Mouse (Mus musculus) T-helper 2 cell (primary cell): Measurements from ENCODE around the gene Zfp944.
"Not testable (repeated sequence)": the region's sequence is repeated elsewhere in the genome, so short reads cannot be mapped to it uniquely, and the experiment has no call there.

Source experiments
- in situ Hi-C: fragments of 300-600 bp; cut with MboI, MseI; formaldehyde crosslinking; loops from one replicate; pipeline ENCODE4 v1.15.1; 2025; ENCODE audit warnings: high pct_unique_total_duplicates

Zfp944 gene

GRCm38 (mm10) chr17:22361101-22361781, at the start of gene Zfp944, which contains the start of gene Zfp758:
Gene Zfp944 (minus strand): TSS chr17:22361400.
Gene Zfp758 (plus strand): TSS chr17:22361453.
- in situ Hi-C loops, result loop anchor here (25.0 kb wide), 1 partner anchor 399 kb away; the partner anchor contains the start of genes Zfp942 and Zfp943

DNA sequence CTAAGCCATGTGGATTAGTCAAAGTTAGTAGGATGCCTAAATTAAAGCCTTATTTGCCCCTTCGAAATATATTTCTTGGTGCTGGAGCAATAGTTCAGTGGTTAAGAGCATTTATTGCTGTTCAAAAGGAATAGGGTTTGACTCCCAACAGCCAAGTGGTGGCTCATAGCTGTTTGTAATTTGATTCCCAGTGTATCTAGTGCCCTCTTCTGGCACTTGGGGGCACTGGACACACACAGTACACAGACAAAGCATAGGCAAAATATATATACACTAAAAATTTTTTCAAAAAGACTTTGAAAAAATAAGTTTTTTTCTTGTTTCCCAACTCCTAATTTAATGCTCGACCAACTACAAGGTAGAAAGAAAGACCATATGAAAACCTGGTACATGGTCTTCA, 49.6 kb upstream of the Zfp944 start:
- in situ Hi-C loops, result loop anchor here (10.0 kb wide), 1 partner anchor 326 kb away; no protein-coding TSS in a partner anchor

DNA sequence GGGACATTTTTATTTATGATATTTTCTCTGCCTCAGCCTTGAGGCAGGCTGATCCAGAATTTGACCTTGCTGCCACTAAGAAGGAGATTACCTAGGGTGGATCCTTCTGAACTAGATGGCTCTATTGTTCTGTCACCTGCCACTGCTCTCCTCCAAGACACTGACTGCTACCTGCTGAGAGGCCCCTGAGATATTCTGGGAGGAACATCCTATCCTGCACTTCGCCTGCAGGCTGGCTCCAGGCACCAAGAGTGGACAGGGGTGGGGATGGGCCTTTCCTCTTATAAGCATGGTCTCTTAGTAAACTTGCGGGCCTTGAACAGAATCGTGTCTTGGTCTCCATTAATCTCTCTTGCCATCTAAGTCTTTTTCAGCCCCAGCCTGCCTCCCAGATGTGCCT, 2.7 kb upstream of the Zfp944 start:
- in situ Hi-C loops, result loop anchor here (25.0 kb wide), 1 partner anchor 402 kb away; the partner anchor contains the start of genes Zfp942 and Zfp943

DNA sequence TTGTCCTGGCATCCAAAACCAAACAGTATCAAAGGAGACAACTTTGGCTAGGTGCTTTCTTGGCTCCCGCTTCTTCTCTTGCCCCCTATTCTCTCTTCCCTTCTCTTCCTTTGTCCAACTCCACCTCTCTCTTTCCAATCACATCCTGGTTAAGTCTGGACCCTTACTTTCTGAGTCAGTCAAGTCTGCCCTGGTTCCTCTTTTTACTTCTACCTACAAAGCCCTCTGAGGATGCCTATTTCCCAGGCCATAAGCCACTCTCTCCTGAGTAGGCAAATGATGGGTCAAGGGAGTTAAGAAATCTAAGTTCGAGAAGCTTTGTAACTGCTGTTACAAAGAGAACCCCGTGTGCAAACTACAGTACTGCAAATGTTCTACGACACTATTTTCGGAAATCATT, 628 bp downstream of the Zfp944 start:
- in situ Hi-C loops, result loop anchor here (25.0 kb wide), 1 partner anchor 398 kb away; the partner anchor contains the start of genes Zfp942 and Zfp943

- in situ Hi-C loops, result loop anchor here (5.0 to 25.0 kb wide), 2 partner anchors 55 to 390 kb away; partner anchors contain the start of genes Zfp942 and Zfp943
Measured at GRCm38 (mm10) chr17:22352794-22353193, 8.4 kb downstream of the Zfp944 start.

GRCm38 (mm10) chr17:22315247-22315646, 46.0 kb downstream of the Zfp944 start:
- in situ Hi-C loops, result not testable (repeated sequence)

DNA sequence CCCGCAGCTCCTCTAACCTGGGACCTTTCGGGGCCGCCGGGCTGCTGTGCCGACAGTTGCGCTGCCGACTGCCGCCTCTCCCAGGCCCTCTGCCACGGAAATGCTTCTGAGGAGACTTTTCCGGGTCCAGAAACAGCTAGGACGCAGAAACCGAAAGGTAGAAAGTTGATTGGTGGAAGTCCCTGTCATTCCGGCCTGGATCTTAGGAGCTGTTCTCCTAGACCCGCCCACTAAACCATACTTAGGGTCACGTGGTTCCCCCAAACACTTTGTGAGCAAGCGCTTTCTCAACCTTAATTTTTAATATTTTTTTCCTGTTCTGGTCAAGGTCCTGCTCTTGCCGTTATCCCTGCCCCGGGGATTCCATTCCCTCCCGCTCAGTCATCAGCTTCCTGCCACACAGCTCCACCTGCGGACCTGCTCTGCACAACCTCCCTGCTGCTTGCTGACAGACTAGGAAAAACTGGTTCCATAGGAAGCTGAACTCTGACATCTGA, 46.4 kb downstream of the Zfp944 start, which contains the start of gene CT030661.1:
Gene CT030661.1, minus strand, starts transcription at position 108 of the 497 bp plus-strand sequence.
- in situ Hi-C loops, result loop anchor here (5.0 kb wide), 1 partner anchor 92 kb away; no protein-coding TSS in a partner anchor

GRCm38 (mm10) chr17:22314219-22314618, 47.0 kb downstream of the Zfp944 start:
- in situ Hi-C loops, result loop anchor here (5.0 kb wide), 1 partner anchor 92 kb away; no protein-coding TSS in a partner anchor
